Mouse (Mus musculus): ENCODE data around the gene Ogfod2. TPM values are rescaled to one million over a fixed set of nuclear protein-coding genes. Genes with fewer than 3 reads are reported as not detected.

Gene Ogfod2
- polyA plus RNA-seq, 1 experiment, result 15.2 TPM

- H3K36me3 ChIP-seq (ENCODE audit: control insufficient read depth, insufficient read depth), result no peaks in the 10 kb centered on the region
- H3K4me2 ChIP-seq (ENCODE audit: low read depth), result no peak overlapping the region
- no peak overlapping the region for H3K4me3 ChIP-seq
- no peaks in the 10 kb centered on the region for H3K79me2 ChIP-seq (ENCODE audit: control insufficient read depth, insufficient read depth)
- no peak overlapping the region for H3ac ChIP-seq (ENCODE audit: control insufficient read depth, insufficient read length)
- no peaks in the 10 kb centered on the region for H3K27me3 ChIP-seq (ENCODE audit: control insufficient read depth, insufficient read depth, insufficient read length)
- no peak for TF ChIP-seq MAX (IDR thresholded peaks at IDR 0.05; ENCODE audit: low read depth)
- no peak for TF ChIP-seq POLR2A (IDR thresholded peaks at IDR 0.05; ENCODE audit: insufficient read length, low read depth)
- TF ChIP-seq CEBPB (IDR thresholded peaks at IDR 0.05; ENCODE audit: insufficient read depth, poor library complexity, severe bottlenecking), result no peak
- TF ChIP-seq MYOG (IDR thresholded peaks at IDR 0.05; ENCODE audit: control insufficient read depth in 1 of 3, insufficient read depth in 1 of 3, insufficient read length in 2 of 3, low read depth in 2 of 3), result no peak
- TF ChIP-seq USF1 (IDR thresholded peaks at IDR 0.05; ENCODE audit: low read depth), result no peak
- no peak for TF ChIP-seq POLR2AphosphoS2 (IDR thresholded peaks at IDR 0.05; ENCODE audit: insufficient read length, low read depth)
- no peak for TF ChIP-seq SRF (IDR thresholded peaks at IDR 0.05; ENCODE audit: control insufficient read depth, insufficient read length, low read depth)
- TF ChIP-seq REST (IDR thresholded peaks at IDR 0.05; ENCODE audit: insufficient read depth, insufficient read length), result no peak
- TF ChIP-seq E2F4 (IDR thresholded peaks at IDR 0.05; ENCODE audit: insufficient read depth), result no peak
- no peak for TF ChIP-seq MYOD1 (IDR thresholded peaks at IDR 0.05; ENCODE audit: control insufficient read depth in 1 of 3, insufficient read length in 2 of 3, low read depth in 2 of 3)
- no peak for TF ChIP-seq TCF12 (IDR thresholded peaks at IDR 0.05; ENCODE audit: insufficient read depth, poor library complexity, severe bottlenecking)
- TF ChIP-seq TCF3 (IDR thresholded peaks at IDR 0.05; ENCODE audit: insufficient read length, low read depth), result no peak
Measured at GRCm38 (mm10) chr5:124098923-124099322, 13.2 kb upstream of the Ogfod2 start.

GRCm38 (mm10) chr5:124100128-124101044 lies 11.7 kb upstream of the Ogfod2 start:
- Histone ChIP-seq H3K4me2 (ENCODE audit: low read depth) (no peak overlapping the region), H3ac (ENCODE audit: control insufficient read depth, insufficient read length) (no peak overlapping the region), H3K27me3 (ENCODE audit: control insufficient read depth, insufficient read depth, insufficient read length) (no peaks in the 10 kb centered on the region), H3K36me3 (ENCODE audit: control insufficient read depth, insufficient read depth) (no peaks in the 10 kb centered on the region), H3K4me3 (no peak overlapping the region), H3K79me2 (ENCODE audit: control insufficient read depth, insufficient read depth) (no peaks in the 10 kb centered on the region)
- TF ChIP-seq POLR2A (IDR thresholded peaks at IDR 0.05; ENCODE audit: insufficient read length, low read depth) (no peak), MYOG (IDR thresholded peaks at IDR 0.05; ENCODE audit: control insufficient read depth in 1 of 3, insufficient read depth in 1 of 3, insufficient read length in 2 of 3, low read depth in 2 of 3) (no peak), USF1 (IDR thresholded peaks at IDR 0.05; ENCODE audit: low read depth) (no peak), MYOD1 (IDR thresholded peaks at IDR 0.05; ENCODE audit: control insufficient read depth in 1 of 3, insufficient read length in 2 of 3, low read depth in 2 of 3) (no peak), SRF (IDR thresholded peaks at IDR 0.05; ENCODE audit: control insufficient read depth, insufficient read length, low read depth) (no peak), TCF12 (IDR thresholded peaks at IDR 0.05; ENCODE audit: insufficient read depth, poor library complexity, severe bottlenecking) (no peak), POLR2AphosphoS2 (IDR thresholded peaks at IDR 0.05; ENCODE audit: insufficient read length, low read depth) (no peak), MAX (IDR thresholded peaks at IDR 0.05; ENCODE audit: low read depth) (no peak), E2F4 (IDR thresholded peaks at IDR 0.05; ENCODE audit: insufficient read depth) (no peak), REST (IDR thresholded peaks at IDR 0.05; ENCODE audit: insufficient read depth, insufficient read length) (no peak), TCF3 (IDR thresholded peaks at IDR 0.05; ENCODE audit: insufficient read length, low read depth) (no peak), CEBPB (IDR thresholded peaks at IDR 0.05; ENCODE audit: insufficient read depth, poor library complexity, severe bottlenecking) (no peak)

- H3K27me3 ChIP-seq (ENCODE audit: control insufficient read depth, insufficient read depth, insufficient read length), result no peaks in the 10 kb centered on the region
- H3K79me2 ChIP-seq (ENCODE audit: control insufficient read depth, insufficient read depth), result no peaks in the 10 kb centered on the region
- no peak overlapping the region for H3ac ChIP-seq (ENCODE audit: control insufficient read depth, insufficient read length)
- no peak overlapping the region for H3K4me3 ChIP-seq
- H3K4me2 ChIP-seq (ENCODE audit: low read depth), result no peak overlapping the region
- no peaks in the 10 kb centered on the region for H3K36me3 ChIP-seq (ENCODE audit: control insufficient read depth, insufficient read depth)
- TF ChIP-seq TCF3 (IDR thresholded peaks at IDR 0.05; ENCODE audit: insufficient read length, low read depth) (no peak), POLR2A (IDR thresholded peaks at IDR 0.05; ENCODE audit: insufficient read length, low read depth) (no peak), MYOG (IDR thresholded peaks at IDR 0.05; ENCODE audit: control insufficient read depth in 1 of 3, insufficient read depth in 1 of 3, insufficient read length in 2 of 3, low read depth in 2 of 3) (no peak), MAX (IDR thresholded peaks at IDR 0.05; ENCODE audit: low read depth) (no peak), CEBPB (IDR thresholded peaks at IDR 0.05; ENCODE audit: insufficient read depth, poor library complexity, severe bottlenecking) (no peak), MYOD1 (IDR thresholded peaks at IDR 0.05; ENCODE audit: control insufficient read depth in 1 of 3, insufficient read length in 2 of 3, low read depth in 2 of 3) (no peak), USF1 (IDR thresholded peaks at IDR 0.05; ENCODE audit: low read depth) (no peak), SRF (IDR thresholded peaks at IDR 0.05; ENCODE audit: control insufficient read depth, insufficient read length, low read depth) (no peak), TCF12 (IDR thresholded peaks at IDR 0.05; ENCODE audit: insufficient read depth, poor library complexity, severe bottlenecking) (no peak), POLR2AphosphoS2 (IDR thresholded peaks at IDR 0.05; ENCODE audit: insufficient read length, low read depth) (no peak), REST (IDR thresholded peaks at IDR 0.05; ENCODE audit: insufficient read depth, insufficient read length) (no peak)
Measured at GRCm38 (mm10) chr5:124102326-124102725, 9.8 kb upstream of the Ogfod2 start.

GRCm38 (mm10) chr5:124103020-124103419 lies 9.1 kb upstream of the Ogfod2 start:
- H3ac ChIP-seq (ENCODE audit: control insufficient read depth, insufficient read length), result no peak overlapping the region
- H3K36me3 ChIP-seq (ENCODE audit: control insufficient read depth, insufficient read depth), result no peaks in the 10 kb centered on the region
- no peaks in the 10 kb centered on the region for H3K27me3 ChIP-seq (ENCODE audit: control insufficient read depth, insufficient read depth, insufficient read length)
- H3K4me3 ChIP-seq, result no peak overlapping the region
- no peaks in the 10 kb centered on the region for H3K79me2 ChIP-seq (ENCODE audit: control insufficient read depth, insufficient read depth)
- no peak overlapping the region for H3K4me2 ChIP-seq (ENCODE audit: low read depth)
- no peak for TF ChIP-seq E2F4 (IDR thresholded peaks at IDR 0.05; ENCODE audit: insufficient read depth)
- no peak for TF ChIP-seq REST (IDR thresholded peaks at IDR 0.05; ENCODE audit: insufficient read depth, insufficient read length)
- no peak for TF ChIP-seq TCF3 (IDR thresholded peaks at IDR 0.05; ENCODE audit: insufficient read length, low read depth)
- no peak for TF ChIP-seq MYOD1 (IDR thresholded peaks at IDR 0.05; ENCODE audit: control insufficient read depth in 1 of 3, insufficient read length in 2 of 3, low read depth in 2 of 3)
- TF ChIP-seq USF1 (IDR thresholded peaks at IDR 0.05; ENCODE audit: low read depth), result no peak
- no peak for TF ChIP-seq CEBPB (IDR thresholded peaks at IDR 0.05; ENCODE audit: insufficient read depth, poor library complexity, severe bottlenecking)
- no peak for TF ChIP-seq POLR2AphosphoS2 (IDR thresholded peaks at IDR 0.05; ENCODE audit: insufficient read length, low read depth)
- TF ChIP-seq MAX (IDR thresholded peaks at IDR 0.05; ENCODE audit: low read depth), result no peak
- no peak for TF ChIP-seq POLR2A (IDR thresholded peaks at IDR 0.05; ENCODE audit: insufficient read length, low read depth)
- no peak for TF ChIP-seq SRF (IDR thresholded peaks at IDR 0.05; ENCODE audit: control insufficient read depth, insufficient read length, low read depth)
- TF ChIP-seq TCF12 (IDR thresholded peaks at IDR 0.05; ENCODE audit: insufficient read depth, poor library complexity, severe bottlenecking), result no peak
- TF ChIP-seq MYOG (IDR thresholded peaks at IDR 0.05; ENCODE audit: control insufficient read depth in 1 of 3, insufficient read depth in 1 of 3, insufficient read length in 2 of 3, low read depth in 2 of 3), result no peak
